Mouse (Mus musculus) adrenal gland, postnatal 14 days (tissue): ENCODE data around the gene Dapk2. TPM values are rescaled to one million over a fixed set of nuclear protein-coding genes. Genes with fewer than 3 reads are reported as not detected.

ENCODE experiments used
- DNase-seq: peaks from one replicate; pipeline ENCODE4 v3.0.0; 2021; ENCODE audit warnings: mixed read lengths
- total RNA-seq: library from RNA; stranded (reverse); gene quantifications from 2 replicates; pipeline ENCODE4 v1.2.3, GENCODE M21; 2021

Gene Dapk2
- total RNA-seq, 1 experiment from 2014 or later = 9.2 TPM

GRCm38 (mm10) chr9:66186426-66186825 is 28.4 kb downstream of the Dapk2 start:
- DNase-seq = no peak

DNA sequence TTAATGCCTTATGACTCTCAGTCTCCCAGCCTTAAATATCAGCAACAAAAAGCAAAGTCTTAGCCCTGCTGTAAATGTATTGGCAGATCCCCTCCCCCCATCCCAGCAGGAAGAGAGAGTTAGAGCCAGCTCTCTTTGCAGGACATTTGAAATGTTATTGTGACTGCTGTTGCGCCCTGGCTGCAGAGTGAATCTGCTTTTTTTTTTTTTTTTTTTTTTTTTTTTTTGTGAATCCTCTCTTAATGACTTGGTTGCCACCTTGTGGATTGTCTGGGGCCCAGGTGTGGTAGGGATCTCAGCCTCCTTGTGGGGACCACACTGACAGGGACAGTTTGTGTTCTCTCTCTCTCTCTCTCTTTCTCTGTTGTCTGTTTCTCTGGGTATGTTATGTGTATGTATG is 31.0 kb downstream of the Dapk2 start:
- no peak for DNase-seq

GRCm38 (mm10) chr9:66194003-66194402 is 36.0 kb downstream of the Dapk2 start:
- no peak for DNase-seq

DNA sequence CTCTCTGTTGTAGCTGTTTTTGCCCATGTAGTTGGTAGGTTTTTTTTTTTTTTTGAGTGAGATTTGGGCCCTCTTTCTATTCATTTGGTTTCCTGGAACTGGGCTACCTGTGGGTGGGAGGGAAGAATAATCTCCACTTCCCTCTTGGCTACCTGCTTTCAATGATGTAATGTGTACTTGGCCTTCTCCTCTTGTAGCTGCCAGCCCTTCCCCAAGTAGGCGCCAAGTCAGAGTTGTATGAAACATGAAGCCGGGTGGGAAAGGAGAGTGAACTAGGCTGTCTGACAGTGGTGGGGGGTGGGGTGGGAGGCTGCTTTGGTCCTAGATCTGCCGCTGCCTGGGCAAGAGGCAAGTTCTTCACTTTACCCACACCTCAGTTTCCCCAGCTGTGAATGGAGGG is 38.5 kb downstream of the Dapk2 start:
- DNase-seq = no peak

DNA sequence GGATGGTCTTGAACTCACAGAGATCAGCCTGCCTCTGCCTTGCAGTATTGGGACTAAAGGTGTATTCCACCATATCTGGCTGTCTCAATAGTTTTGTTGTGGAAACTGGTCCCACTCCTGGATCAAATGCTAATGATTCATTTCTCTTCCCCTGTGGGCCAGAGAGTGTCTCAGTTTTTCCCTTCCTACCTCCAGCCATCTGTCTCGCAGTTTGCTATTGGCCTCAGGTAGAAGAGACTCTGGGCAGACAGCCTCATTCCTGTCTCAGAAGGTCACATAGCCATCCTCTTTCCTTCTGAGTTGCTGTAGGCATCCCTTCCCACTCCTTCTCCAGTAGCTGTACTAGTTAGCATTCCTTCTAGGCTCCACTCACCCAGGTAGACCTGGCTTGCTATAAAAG is 40.5 kb downstream of the Dapk2 start:
- DNase-seq = no peak

DNA sequence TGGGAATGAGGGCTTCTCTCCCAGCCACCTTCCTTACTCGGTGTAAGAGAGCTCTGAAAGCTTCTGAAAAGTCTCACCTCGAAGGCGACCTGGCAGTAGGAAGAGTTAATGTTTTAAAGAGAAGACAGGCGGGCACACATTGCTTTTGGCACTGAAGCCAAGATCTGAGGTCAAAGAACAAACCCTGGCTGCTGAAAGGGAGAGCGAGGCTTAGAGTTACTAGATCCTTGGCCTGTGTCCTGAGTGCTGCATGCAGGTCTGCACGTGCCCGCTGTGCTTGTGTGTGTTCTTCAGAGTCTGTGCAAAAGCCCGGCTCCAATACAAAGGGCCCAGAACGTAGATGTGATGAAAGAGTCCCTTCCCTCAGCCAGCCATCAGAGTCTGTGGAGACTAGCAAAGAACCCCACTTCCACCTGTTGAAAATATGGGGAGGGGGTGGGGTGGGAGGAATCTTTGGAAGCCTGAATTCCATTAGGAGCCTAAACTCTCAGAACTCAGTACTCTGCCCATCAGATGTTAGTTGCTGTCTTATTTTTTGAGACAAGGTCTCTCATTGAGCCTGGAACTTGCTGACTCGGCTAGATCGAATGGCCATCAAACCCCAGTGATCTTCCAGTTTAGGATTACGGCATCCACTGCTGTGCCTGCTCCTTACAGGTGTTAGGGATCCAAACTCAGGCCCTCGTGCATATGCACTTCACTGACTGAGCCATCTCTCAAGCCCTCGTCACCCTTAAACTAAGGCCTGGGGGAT is 41.8 kb downstream of the Dapk2 start:
- DNase-seq = no peak

GRCm38 (mm10) chr9:66200411-66200789 is 42.4 kb downstream of the Dapk2 start:
- DNase-seq = no peak

DNA sequence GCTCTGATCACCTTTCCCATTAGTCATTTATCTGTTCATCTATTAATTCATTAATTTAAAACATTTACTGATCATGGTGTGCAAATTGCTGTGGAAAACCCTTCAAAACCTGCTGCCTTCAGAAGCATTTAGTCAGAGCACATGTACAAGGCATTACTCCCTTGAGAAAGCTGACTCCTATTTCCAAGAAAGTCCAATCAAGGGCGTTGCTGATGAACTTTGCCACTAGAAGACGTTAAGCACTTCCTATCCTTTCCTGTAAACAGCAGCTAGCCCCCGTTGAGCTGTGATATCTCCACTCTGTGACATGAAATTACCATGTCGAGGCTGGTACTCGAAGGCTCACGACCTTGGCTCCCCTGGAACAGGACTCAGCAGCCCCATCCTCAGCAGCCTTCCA is 43.6 kb downstream of the Dapk2 start:
- no peak for DNase-seq

GRCm38 (mm10) chr9:66202463-66202862 is 44.4 kb downstream of the Dapk2 start:
- DNase-seq = no peak

DNA sequence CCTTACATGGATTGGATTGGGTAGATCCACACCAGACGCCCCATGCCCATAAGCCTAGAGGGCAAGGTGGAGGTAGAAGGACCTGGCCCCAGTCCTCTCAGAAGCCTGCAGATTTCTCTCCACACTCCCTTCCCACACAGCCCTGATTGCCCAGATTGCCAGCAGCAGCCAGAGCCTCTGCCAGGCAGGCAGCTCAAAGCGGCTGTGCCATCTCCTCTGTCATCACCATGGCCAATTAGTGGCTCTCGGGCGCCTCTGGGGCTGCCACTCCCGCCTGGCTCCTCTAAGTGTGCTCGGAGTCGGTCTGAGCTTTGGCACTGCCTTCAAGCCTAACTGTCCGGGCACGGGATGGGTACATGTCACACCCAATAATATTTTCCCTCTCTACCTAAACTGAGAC is 47.7 kb downstream of the Dapk2 start:
- peak; percentile 37 for DNase-seq

DNA sequence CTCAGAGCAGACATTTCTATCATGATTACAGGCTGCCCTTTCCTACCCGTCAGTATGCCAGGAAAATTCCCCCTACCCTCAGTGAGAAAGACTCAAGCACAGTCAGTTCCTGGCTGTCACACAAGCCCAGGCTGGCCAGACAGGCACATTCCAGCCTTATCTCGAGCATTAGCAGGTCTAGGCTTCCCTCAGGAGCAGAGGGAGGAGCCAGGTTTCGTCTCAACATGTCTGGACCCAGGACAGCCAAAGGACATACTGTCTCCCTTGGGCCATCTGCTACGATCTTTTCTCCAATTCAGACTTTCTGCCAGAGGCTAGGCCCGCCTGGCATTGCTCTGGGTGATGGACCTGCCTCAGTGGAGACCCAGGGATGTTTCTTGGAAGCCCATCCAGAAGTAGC is 48.8 kb downstream of the Dapk2 start:
- DNase-seq = peak; percentile 16

DNA sequence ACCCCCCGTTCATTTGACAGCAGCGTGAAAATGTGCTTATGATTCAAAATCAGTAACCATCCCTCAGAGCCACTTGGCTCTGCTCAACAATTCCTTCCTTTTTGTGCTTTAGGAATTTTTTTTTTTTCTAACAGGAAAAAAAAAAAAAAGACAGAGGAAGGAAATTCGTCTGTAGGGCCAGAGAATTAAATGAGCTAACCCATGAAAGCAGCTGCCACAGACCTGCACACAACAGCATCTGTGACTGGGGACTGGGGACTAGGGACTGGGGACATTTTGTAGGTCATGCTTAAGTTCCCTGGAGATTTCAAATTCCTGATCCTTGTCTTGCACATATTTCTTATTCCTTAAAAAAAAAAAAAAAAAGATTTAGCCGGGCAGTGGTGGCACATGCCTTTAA is 53.4 kb downstream of the Dapk2 start:
- no peak for DNase-seq

GRCm38 (mm10) chr9:66212088-66212487 is 54.1 kb downstream of the Dapk2 start:
- DNase-seq = no peak

DNA sequence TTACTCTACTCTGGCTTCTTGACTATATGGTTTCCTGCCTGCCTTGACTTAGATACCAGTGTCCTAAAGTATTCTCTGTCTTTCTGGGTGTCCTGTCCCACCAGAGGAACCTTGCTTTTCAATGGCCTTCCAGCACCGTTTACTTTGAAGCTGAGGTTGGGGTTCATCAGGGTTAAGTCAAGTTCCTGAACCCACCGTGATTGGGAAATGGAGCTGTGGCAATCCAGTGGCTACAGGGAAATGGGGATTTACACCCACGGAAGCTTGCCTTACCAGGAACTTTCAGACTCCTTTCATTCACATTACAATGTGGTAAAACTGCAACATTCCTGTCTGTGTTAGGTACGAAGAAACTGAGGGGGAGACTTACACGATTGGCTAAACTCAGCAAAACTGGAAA is 54.8 kb downstream of the Dapk2 start:
- DNase-seq = no peak

DNA sequence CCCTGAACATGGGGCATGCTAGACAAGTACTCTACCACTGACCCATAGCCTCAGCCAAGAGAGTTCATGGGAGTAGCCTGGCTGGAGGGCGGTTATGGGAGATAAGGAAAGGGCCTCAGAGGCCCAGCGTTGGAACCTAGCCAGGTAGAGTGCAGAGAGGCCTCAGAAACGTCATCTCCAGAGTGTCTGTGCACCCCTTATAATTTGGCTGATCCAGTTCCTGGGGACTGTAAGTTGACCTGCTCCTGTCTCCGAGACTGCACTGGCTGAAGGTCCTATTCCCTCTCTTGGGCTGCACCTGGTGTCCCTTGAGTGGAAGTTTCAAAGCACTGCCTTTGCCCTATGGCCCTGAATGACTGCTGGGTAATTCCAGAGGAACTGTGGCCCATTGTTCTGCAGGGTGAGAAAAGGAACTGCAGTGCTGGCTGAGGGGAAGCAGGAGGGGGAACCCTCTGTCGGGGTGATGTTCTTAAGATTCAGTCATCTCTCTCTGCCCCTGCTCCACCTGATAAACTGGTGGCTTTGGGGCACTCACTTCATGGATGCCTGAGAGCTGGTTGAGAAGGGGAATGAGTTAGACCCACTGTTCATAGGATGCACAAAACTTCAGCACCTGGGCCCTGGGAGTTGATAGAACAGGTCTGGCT is 55.5 kb downstream of the Dapk2 start:
- DNase-seq = peak; percentile 63

DNA sequence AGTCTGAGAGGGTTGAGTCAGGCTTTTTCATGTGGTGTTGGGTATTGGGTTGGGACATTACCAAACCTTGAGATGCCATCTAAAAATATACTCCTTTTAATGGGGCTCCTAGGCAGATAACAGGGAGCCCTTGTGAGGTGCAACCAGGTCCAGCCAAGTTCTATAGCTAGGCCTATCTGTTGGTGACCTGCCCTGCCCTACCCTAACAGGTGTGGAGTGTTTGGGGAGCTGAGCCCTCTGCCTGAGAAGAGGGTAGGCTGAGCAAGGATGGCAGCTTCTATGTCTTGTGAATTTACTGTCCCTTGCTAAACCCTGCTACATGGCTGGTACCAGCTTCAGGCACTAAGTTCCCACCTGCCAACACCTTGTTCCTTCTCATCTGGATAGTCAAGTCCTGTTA is 57.5 kb downstream of the Dapk2 start:
- DNase-seq = no peak

DNA sequence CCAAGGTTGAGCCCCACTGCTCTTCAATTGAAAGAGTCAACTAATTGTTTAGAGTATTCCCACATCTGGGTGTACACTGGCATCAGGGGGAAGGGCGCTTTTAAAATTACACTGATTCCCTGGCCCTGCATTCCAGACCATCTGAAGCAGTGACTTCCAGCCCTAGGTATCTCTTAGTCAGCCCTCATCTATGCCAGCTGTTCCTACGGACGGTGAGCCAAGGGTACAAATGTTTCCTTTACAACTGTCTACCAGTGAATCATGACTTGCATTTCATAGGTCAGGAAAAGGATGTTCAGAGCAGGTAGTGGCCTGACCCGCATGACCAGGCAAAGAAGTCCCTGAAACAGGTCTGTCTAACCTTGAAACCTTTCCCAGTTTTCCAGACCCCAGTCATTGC is 59.9 kb downstream of the Dapk2 start:
- no peak for DNase-seq

DNA sequence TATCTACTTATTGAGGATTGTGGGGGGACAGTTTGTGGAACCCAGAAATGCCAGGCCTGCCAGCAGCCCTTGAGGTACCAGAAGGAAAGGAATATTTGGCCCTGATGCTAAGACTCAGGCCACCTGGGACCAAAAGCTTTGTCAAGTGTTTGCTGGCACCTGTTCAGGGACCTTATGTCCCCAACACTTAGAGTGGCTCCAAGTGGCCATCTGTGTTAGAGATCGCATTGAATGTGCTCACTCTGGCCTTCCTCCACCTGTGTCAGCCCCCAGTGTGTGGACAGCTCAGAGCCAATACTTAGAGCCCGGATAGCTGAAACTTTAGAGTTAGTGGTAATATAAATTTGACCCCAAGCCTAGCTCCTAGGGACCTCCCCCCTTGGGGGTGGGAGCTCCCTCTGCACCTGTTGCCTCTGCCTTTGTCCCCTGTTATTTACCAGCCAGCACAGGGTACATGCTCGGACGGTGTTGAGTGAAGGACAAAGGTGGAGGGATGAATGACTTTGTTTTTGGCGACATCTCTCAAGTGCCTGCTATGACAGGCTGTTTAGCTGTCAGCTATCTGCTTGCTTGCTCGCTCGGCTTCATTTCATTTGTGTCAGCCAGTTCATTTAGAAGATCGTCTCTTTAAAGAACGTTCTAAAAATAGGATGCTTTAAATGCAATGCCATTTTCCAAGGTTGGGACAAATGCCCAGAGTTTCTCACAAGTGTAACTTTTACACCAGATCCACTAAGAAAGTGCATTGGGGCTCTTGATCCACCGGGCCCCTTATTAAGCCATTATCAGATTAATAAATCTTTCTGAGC is 61.1 kb downstream of the Dapk2 start:
- DNase-seq = peak; percentile 24

- DNase-seq = no peak
These were observed 65.8 kb downstream of the Dapk2 start for GRCm38 (mm10) chr9:66223872-66224271.

GRCm38 (mm10) chr9:66225737-66226485 is 67.9 kb downstream of the Dapk2 start:
- DNase-seq = no peak

- no peak for DNase-seq
These were observed 70.6 kb downstream of the Dapk2 start for GRCm38 (mm10) chr9:66228456-66229151.
